In the genomic region with DNA sequence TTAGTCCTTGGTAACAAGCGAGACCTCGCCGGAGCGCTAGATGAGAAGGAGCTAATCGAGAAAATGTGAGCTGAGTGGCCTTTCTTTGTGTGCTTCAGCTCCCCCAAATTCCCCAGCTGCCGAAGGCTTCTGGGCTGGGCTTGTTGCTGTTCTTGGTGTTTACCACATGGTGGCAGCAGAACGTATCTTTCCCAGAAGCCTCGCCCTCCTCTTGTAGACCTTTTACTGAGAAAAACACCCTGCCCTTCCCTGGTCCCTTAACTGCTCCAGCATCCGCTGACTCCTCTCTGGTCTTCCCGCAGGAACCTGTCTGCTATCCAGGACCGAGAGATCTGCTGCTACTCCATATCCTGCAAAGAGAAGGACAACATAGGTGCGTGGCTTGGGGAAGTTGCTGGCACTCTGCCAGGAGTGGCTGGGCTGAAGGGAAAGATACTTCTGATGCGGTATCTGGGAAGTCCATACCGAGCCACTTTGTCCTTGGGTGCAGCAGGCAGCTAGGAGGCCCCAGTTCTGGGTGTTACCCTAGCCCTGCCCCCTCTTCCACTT, we compare ENCODE assay signal across 8 mouse cellular contexts. TPM values are rescaled to one million over a fixed set of nuclear protein-coding genes. Genes with fewer than 3 reads are reported as not detected.
DNase-seq lines count a peak whose midpoint lies in the region; ATAC-seq and TF ChIP-seq lines count a peak whose summit lies in the region.

No protein-coding gene starts in this region.

- H3K9me3 ChIP-seq in hindbrain, embryonic 13.5 days: no peaks in the 10 kb centered on the region
- H3K9me3 ChIP-seq in lung, postnatal 0 days (ENCODE audit: low read length): no peaks in the 10 kb centered on the region

- TF ChIP-seq EP300 in lung, postnatal 0 days (IDR thresholded peaks at IDR 0.05): no peak

- ATAC-seq in hindbrain, embryonic 13.5 days (ENCODE audit: low FRiP score): peak; percentile 59
- peak; percentile 78 for ATAC-seq in lung, postnatal 0 days

- TF ChIP-seq CTCF in lung, postnatal 0 days (IDR thresholded peaks at IDR 0.05): peak; percentile 87

- peaks cover 44% of the 10 kb centered on the region for H3K36me3 ChIP-seq in hindbrain, embryonic 13.5 days
- peaks cover 10% of the 10 kb centered on the region; the same call in 1 of the 2 replicates for H3K36me3 ChIP-seq in lung, postnatal 0 days (ENCODE audit: insufficient read depth, low read length)

- H3K9ac ChIP-seq in hindbrain, embryonic 13.5 days: peak overlapping the region; percentile 70
- H3K9ac ChIP-seq in lung, postnatal 0 days (replicated peaks; ENCODE audit: low read depth): no peak overlapping the region

- DNase-seq in T-cell, adult 2 months (ENCODE audit: low spot score): peak; percentile 62
- peak; percentile 84 to 88 for DNase-seq in cerebellum, postnatal 14 days
- DNase-seq in frontal cortex, postnatal 14 days (ENCODE audit: low spot score in 2 of 2): peak; percentile 79 to 80
- peak; percentile 82 to 92 for DNase-seq in layer of hippocampus, postnatal 14 days (ENCODE audit: low spot score in 2 of 2)
- DNase-seq in lung, postnatal 0 days (ENCODE audit: low spot score): peak; percentile 96
- peak; percentile 66 for DNase-seq in ovary, postnatal 36 days (ENCODE audit: low spot score)
- peak; percentile 67 for DNase-seq in thymus, postnatal 4 days

- H3K4me1 ChIP-seq in hindbrain, embryonic 13.5 days (replicated peaks): peaks cover 46% of the 10 kb centered on the region
- no peaks in the 10 kb centered on the region for H3K4me1 ChIP-seq in lung, postnatal 0 days (ENCODE audit: insufficient read depth, low read depth, low read length)

- peak overlapping the region; percentile 43 for H3K4me2 ChIP-seq in hindbrain, embryonic 13.5 days
- H3K4me2 ChIP-seq in lung, postnatal 0 days (replicated peaks; ENCODE audit: low read depth, low read length): peak overlapping the region; percentile 27; the same call in 1 of the 2 replicates

- no peaks in the 10 kb centered on the region for H3K27me3 ChIP-seq in hindbrain, embryonic 13.5 days
- H3K27me3 ChIP-seq in lung, postnatal 0 days (replicated peaks; ENCODE audit: insufficient read depth, low read length): no peaks in the 10 kb centered on the region

- peak overlapping the region; percentile 4; the same call in 1 of the 2 replicates for H3K4me3 ChIP-seq in hindbrain, embryonic 13.5 days
- H3K4me3 ChIP-seq in lung, postnatal 0 days (ENCODE audit: low read depth, low read length): no peak overlapping the region

- 5% methylated on average over 14 of the region's 14 CpGs for WGBS in hindbrain, embryonic 13.5 days
- WGBS in lung, postnatal 0 days: 5% methylated on average over 14 of the region's 14 CpGs

- H3K27ac ChIP-seq in hindbrain, embryonic 13.5 days: peak overlapping the region; percentile 95
- H3K27ac ChIP-seq in lung, postnatal 0 days (ENCODE audit: low read length): no peak overlapping the region

RNA-seq across cellular contexts. Expression of a gene that starts 7.9 kb away (rescaled TPM):
- 284 and 285 TPM in 2 replicates for polyA plus RNA-seq in hindbrain, embryonic 13.5 days (2015; fragmentation: Nextera tagmentation; extraction: Ambion mirVana)
- total RNA-seq in layer of hippocampus, postnatal 14 days (2021): 100 to 1,000 TPM; 307 to 334 TPM
- 51.8 and 56.3 TPM in 2 replicates for polyA plus RNA-seq in lung, postnatal 0 days (2015; fragmentation: Nextera tagmentation; extraction: Ambion mirVana)

RNA-seq across cellular contexts. Expression of a gene that starts 13.0 kb away (rescaled TPM):
- 0.35 and 0.41 TPM in 2 replicates for polyA plus RNA-seq in hindbrain, embryonic 13.5 days (2015; fragmentation: Nextera tagmentation; extraction: Ambion mirVana)
- total RNA-seq in layer of hippocampus, postnatal 14 days (2021): 100 to 1,000 TPM; 186 to 187 TPM
- polyA plus RNA-seq in lung, postnatal 0 days (2015; fragmentation: Nextera tagmentation; extraction: Ambion mirVana): 0.06 and 0.19 TPM in 2 replicates

RNA-seq across cellular contexts. Expression of a gene that starts 22.0 kb away (rescaled TPM):
- polyA plus RNA-seq in hindbrain, embryonic 13.5 days (2015; fragmentation: Nextera tagmentation; extraction: Ambion mirVana): 0.62 and 0.88 TPM in 2 replicates
- not detected for total RNA-seq in layer of hippocampus, postnatal 14 days (2021)
- polyA plus RNA-seq in lung, postnatal 0 days (2015; fragmentation: Nextera tagmentation; extraction: Ambion mirVana): 2.9 and 3.0 TPM in 2 replicates

RNA-seq across cellular contexts. Expression of a gene that starts 49.4 kb away (rescaled TPM):
- 0.47 and 0.92 TPM in 2 replicates for polyA plus RNA-seq in hindbrain, embryonic 13.5 days (2015; fragmentation: Nextera tagmentation; extraction: Ambion mirVana)
- total RNA-seq in layer of hippocampus, postnatal 14 days (2021): 1 to 10 TPM; 1.6 to 2.5 TPM
- 2.9 and 3.9 TPM in 2 replicates for polyA plus RNA-seq in lung, postnatal 0 days (2015; fragmentation: Nextera tagmentation; extraction: Ambion mirVana)
